Comparison of ENCODE assay signal across 30 mouse cellular contexts in genomic region chr7:91767648-91768047, GRCm38 (mm10).
"Had no signal": no experiment of that assay in that cellular context is flagged by ENCODE, and none has a peak within 500 bp of the region (broad histone marks: within the 10 kb centered on the region; RNA-seq: fewer than 3 reads in every experiment).

No protein-coding gene starts in this region.

- H3K27me3 ChIP-seq: heart, embryonic 12.5 days; heart, embryonic 13.5 days; heart, embryonic 15.5 days; hindbrain, embryonic 12.5 days; hindbrain, embryonic 13.5 days; hindbrain, embryonic 15.5 days; intestine, embryonic 15.5 days; kidney, embryonic 15.5 days had no signal

- H3K4me2 ChIP-seq: heart, embryonic 11.5 days; heart, embryonic 12.5 days; heart, embryonic 13.5 days; heart, embryonic 15.5 days; hindbrain, embryonic 12.5 days; hindbrain, embryonic 13.5 days; hindbrain, embryonic 14.5 days; hindbrain, embryonic 15.5 days; intestine, embryonic 15.5 days; kidney, embryonic 15.5 days had no signal

- H3K36me3 ChIP-seq: heart, embryonic 12.5 days; heart, embryonic 13.5 days; heart, embryonic 15.5 days; hindbrain, embryonic 10.5 days; hindbrain, embryonic 12.5 days; hindbrain, embryonic 13.5 days; hindbrain, embryonic 15.5 days; intestine, embryonic 15.5 days; kidney, embryonic 15.5 days had no signal

- H3K4me1 ChIP-seq: heart, embryonic 12.5 days; heart, embryonic 13.5 days; heart, embryonic 15.5 days; hindbrain, embryonic 10.5 days; hindbrain, embryonic 12.5 days; hindbrain, embryonic 13.5 days; hindbrain, embryonic 15.5 days; intestine, embryonic 15.5 days; kidney, embryonic 15.5 days had no signal

- H3K27ac ChIP-seq: heart, embryonic 13.5 days; heart, embryonic 15.5 days; hindbrain, embryonic 10.5 days; hindbrain, embryonic 12.5 days; hindbrain, embryonic 13.5 days; hindbrain, embryonic 14.5 days; hindbrain, embryonic 15.5 days; hindbrain, postnatal 0 days; intestine, embryonic 15.5 days; kidney, embryonic 15.5 days; kidney, postnatal 0 days; layer of hippocampus, adult 2 months; left cerebral cortex, adult 2 months had no signal

- H3K9me3 ChIP-seq: heart, embryonic 12.5 days; heart, embryonic 13.5 days; heart, embryonic 15.5 days; hindbrain, embryonic 10.5 days; hindbrain, embryonic 12.5 days; hindbrain, embryonic 13.5 days; hindbrain, embryonic 15.5 days; intestine, embryonic 15.5 days; kidney, embryonic 15.5 days had no signal

- H3K4me3 ChIP-seq: heart, embryonic 12.5 days; heart, embryonic 13.5 days; heart, embryonic 15.5 days; hindbrain, embryonic 10.5 days; hindbrain, embryonic 12.5 days; hindbrain, embryonic 13.5 days; hindbrain, embryonic 15.5 days; intestine, embryonic 15.5 days; kidney, embryonic 15.5 days; layer of hippocampus, adult 2 months; left cerebral cortex, adult 2 months had no signal

- DNase-seq: heart, postnatal 10 days; heart, postnatal 14 days; heart, postnatal 36 days; heart, postnatal 4 days; kidney, adult 11 months; kidney, adult 18-20 months; kidney, adult 2 months; kidney, adult 8-10 months; kidney, adult 9 months; kidney, postnatal 10 days; kidney, postnatal 14 days; kidney, postnatal 25 days; kidney, postnatal 36 days; kidney, postnatal 4 days; layer of hippocampus, adult 9-11 months had no signal

- H3K9ac ChIP-seq: heart, embryonic 12.5 days; heart, embryonic 13.5 days; heart, embryonic 15.5 days; hindbrain, embryonic 12.5 days; hindbrain, embryonic 13.5 days; hindbrain, embryonic 14.5 days; hindbrain, embryonic 15.5 days; intestine, embryonic 15.5 days; kidney, embryonic 15.5 days had no signal
